Mouse (Mus musculus) liver, embryonic 11.5 days (tissue): ENCODE results near the gene Ckap4. TPM values are rescaled to one million over a fixed set of nuclear protein-coding genes. Genes with fewer than 3 reads are reported as not detected.

Experiments used
- ATAC-seq: fragments of 200-750 bp; cut with Nextera tagmentation; replicated peaks from 2 replicates; pipeline ENCODE4 v1.8.0; 2017; ENCODE audit warnings: moderate number of reproducible peaks, mild to moderate bottlenecking, moderate TSS enrichment, moderate library complexity; ENCODE audit not compliant: low FRiP score
- DNase-seq: peaks from one replicate; pipeline ENCODE4 v3.0.0-alpha.2; 2017; ENCODE audit warnings: low spot score
- H3K27ac ChIP-seq: fragments of 300-500 bp; sonication (generic); 2 replicates; pipeline ENCODE4 v1.5.1; 2014; ENCODE audit warnings: mild to moderate bottlenecking, low read depth, low read length, control low read depth
- H3K27me3 ChIP-seq: fragments of 300-500 bp; sonication (generic); replicated peaks from 2 replicates; pipeline ENCODE4 v1.6.1; 2014; ENCODE audit warnings: low read length, mixed read lengths; ENCODE audit not compliant: control insufficient read depth, insufficient read depth
- H3K36me3 ChIP-seq: fragments of 300-500 bp; sonication (generic); 2 replicates; pipeline ENCODE4 v1.6.1; 2014; ENCODE audit warnings: mild to moderate bottlenecking, low read length, moderate library complexity, mixed read lengths; ENCODE audit not compliant: control insufficient read depth, insufficient read depth
- H3K4me1 ChIP-seq: fragments of 300-500 bp; sonication (generic); replicated peaks from 2 replicates; pipeline ENCODE4 v1.6.1; 2014; ENCODE audit warnings: low read length, mixed read lengths; ENCODE audit not compliant: control insufficient read depth, insufficient read depth
- H3K4me2 ChIP-seq: fragments of 300-500 bp; sonication (generic); 2 replicates; pipeline ENCODE4 v1.6.1; 2014; ENCODE audit warnings: mild to moderate bottlenecking, control low read depth, moderate library complexity
- H3K4me3 ChIP-seq: fragments of 300-500 bp; sonication (generic); 2 replicates; pipeline ENCODE4 v1.5.1; 2014; ENCODE audit warnings: low read depth, low read length, control low read depth
- H3K9ac ChIP-seq: fragments of 300-500 bp; sonication (generic); 2 replicates; pipeline ENCODE4 v1.6.1; 2014; ENCODE audit warnings: low read depth, low read length, control low read depth
- H3K9me3 ChIP-seq: fragments of 300-500 bp; sonication (generic); 2 replicates; pipeline ENCODE4 v1.6.1; 2016; ENCODE audit warnings: low read length, inconsistent platforms, mixed read lengths; ENCODE audit not compliant: control insufficient read depth
- WGBS: fragments of 180-500 bp; shearing (Covaris S2); extraction: QIAGEN DNeasy Blood & Tissue Kit; methylation state at CpG from one replicate; pipeline ENCODE4 v1.1.7; 2014; 5-methylcytosine and 5-hydroxymethylcytosine counted together
- polyA plus RNA-seq: library from polyadenylated mRNA; unstranded; fragments of >200 nt; fragmentation: Nextera tagmentation; extraction: Ambion mirVana; gene quantifications from 2 replicates; pipeline ENCODE4 v1.2.1, GENCODE M21; 2014

Gene Ckap4
- polyA plus RNA-seq, 1 experiment from 2014 or later = 41.5 TPM

DNA sequence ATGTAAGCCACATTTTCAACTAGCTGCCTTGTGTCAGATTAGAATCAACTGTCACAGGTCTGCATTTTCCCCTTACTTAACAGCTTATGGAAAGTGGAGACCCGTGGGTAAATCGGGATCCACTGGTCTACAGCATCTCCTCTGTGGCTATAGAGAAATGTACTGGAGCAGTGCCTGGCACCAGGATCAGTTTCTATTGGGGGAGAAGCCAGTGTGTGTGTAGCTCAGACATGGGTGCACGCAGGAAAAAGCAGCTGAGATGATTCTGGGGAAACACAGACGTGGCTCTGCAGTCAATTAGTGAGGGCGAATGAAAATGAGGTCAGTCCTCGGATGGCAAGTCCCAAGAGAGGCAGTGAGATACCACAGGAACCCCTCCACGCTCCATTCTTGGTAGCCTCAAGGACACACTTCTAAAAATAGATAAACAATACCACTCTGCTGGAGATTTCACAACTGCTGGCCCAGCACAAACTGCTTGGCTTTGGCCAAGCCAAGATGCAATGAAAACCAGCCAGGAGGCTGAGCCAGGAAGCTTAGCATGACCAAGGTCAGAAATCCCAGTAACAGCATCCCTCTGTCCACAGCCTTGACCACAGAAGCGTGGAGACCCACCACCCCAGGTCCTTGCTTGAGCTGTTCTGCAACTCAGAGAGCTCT, 53.1 kb downstream of the Ckap4 start:
- no peak for ATAC-seq
- Histone ChIP-seq H3K36me3 (no peaks in the 10 kb centered on the region), H3K9me3 (no peaks in the 10 kb centered on the region), H3K4me1 (peaks cover 8% of the 10 kb centered on the region; the same call in 1 of the 2 replicates), H3K4me3 (no peak overlapping the region), H3K27me3 (no peaks in the 10 kb centered on the region), H3K27ac (no peak overlapping the region), H3K4me2 (no peak overlapping the region), H3K9ac (no peak overlapping the region)
- 50% methylated on average over 8 of the region's 8 CpGs for WGBS
- no peak for DNase-seq

GRCm38 (mm10) chr10:84480146-84480545, 53.7 kb downstream of the Ckap4 start:
- H3K4me1 ChIP-seq = peaks cover 8% of the 10 kb centered on the region; the same call in 1 of the 2 replicates
- no peak overlapping the region for H3K9ac ChIP-seq
- WGBS = 81% methylated on average over 4 of the region's 4 CpGs
- DNase-seq = no peak
- no peaks in the 10 kb centered on the region for H3K27me3 ChIP-seq
- H3K9me3 ChIP-seq = no peaks in the 10 kb centered on the region
- no peak overlapping the region for H3K4me2 ChIP-seq
- no peak overlapping the region for H3K4me3 ChIP-seq
- H3K36me3 ChIP-seq = no peaks in the 10 kb centered on the region
- H3K27ac ChIP-seq = no peak overlapping the region
- no peak for ATAC-seq

DNA sequence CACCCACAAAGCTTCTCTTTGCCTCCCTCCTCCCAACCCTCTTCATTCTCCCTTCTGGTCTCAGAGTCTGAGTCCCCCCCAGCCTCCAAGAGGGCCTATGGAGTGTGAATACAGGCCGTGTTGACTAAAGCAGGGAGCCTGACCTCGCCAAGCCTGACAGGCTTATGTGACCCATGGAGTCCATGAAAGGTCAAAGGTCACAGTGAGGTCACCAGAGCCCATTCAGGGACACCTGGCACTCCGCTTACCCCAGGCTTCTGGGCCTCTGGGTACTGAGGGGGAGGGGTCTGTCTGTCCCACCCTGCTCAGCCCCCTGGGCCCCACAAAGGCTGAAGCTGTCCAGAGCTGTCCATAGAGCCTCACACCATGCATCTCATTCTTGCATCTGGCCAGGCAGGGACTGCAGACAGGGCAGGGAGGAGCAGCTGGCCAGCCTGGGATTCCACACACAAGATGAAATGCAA, 56.2 kb downstream of the Ckap4 start:
- Histone ChIP-seq H3K4me2 (no peak overlapping the region), H3K27ac (peak overlapping the region; percentile 48), H3K27me3 (no peaks in the 10 kb centered on the region), H3K4me1 (peaks cover 8% of the 10 kb centered on the region; the same call in 1 of the 2 replicates), H3K9ac (no peak overlapping the region), H3K9me3 (no peaks in the 10 kb centered on the region), H3K4me3 (no peak overlapping the region), H3K36me3 (no peaks in the 10 kb centered on the region)
- peak; percentile 37 for DNase-seq
- 47% methylated on average over 3 of the region's 3 CpGs for WGBS
- peak; percentile 71 for ATAC-seq

- no peaks in the 10 kb centered on the region for H3K9me3 ChIP-seq
- no peak overlapping the region for H3K4me2 ChIP-seq
- WGBS = 65% methylated on average over 4 of the region's 4 CpGs
- no peaks in the 10 kb centered on the region for H3K27me3 ChIP-seq
- H3K9ac ChIP-seq = no peak overlapping the region
- no peak overlapping the region; the same call in 1 of the 2 replicates for H3K27ac ChIP-seq
- H3K36me3 ChIP-seq = no peaks in the 10 kb centered on the region
- DNase-seq = no peak
- no peak overlapping the region for H3K4me3 ChIP-seq
- H3K4me1 ChIP-seq = peaks cover 8% of the 10 kb centered on the region; the same call in 1 of the 2 replicates
- ATAC-seq = no peak
Observed at GRCm38 (mm10) chr10:84477045-84477612, 56.7 kb downstream of the Ckap4 start.

Other genes starting within 250 kb of the Ckap4 start
- gene Nuak1, start 93.5 kb downstream of the Ckap4 start, polyA plus RNA-seq = 0.47 and 0.70 TPM in 2 replicates
- 4.7 and 5.7 TPM in 2 replicates for gene Tcp11l2, start 42.6 kb upstream of the Ckap4 start, polyA plus RNA-seq
- 15.8 and 16.5 TPM in 2 replicates for gene Polr3b, start 88.2 kb upstream of the Ckap4 start, polyA plus RNA-seq
- gene Rfx4, start 222.0 kb upstream of the Ckap4 start, polyA plus RNA-seq = not detected in 2 replicates